Mouse (Mus musculus): ENCODE measurements around the gene Lama4.

DNA sequence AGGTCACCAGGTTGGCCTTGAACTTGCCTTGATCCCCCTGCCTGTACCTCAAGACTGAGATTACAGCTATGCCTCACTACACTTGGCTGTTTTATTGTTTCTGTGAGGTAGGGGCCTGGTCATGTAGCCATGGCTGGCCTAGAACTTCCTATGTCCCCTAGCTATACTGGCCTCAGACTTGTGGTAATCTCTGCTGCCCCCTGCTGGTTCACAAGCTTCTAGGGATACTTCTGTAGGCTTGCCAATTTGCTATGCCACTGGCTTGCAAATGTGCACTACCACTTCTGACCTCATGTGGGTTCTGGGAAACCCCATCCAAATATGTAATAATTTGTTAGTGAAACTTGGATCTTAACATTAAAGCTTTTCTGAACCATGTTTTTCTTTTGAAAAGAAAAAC lies 101.6 kb downstream of the Lama4 start:
- TF ChIP-seq CTCF (IDR thresholded peaks at IDR 0.05; ENCODE audit: extremely low read depth, insufficient read depth, low read length) (peak; percentile 46), POLR2A (IDR thresholded peaks at IDR 0.05; ENCODE audit: extremely low read depth, insufficient read depth, low read length) (no peak)
